Mouse (Mus musculus): ENCODE measurements around the gene Pcx. TPM values are rescaled to one million over a fixed set of nuclear protein-coding genes. Genes with fewer than 3 reads are reported as not detected.

The Pcx gene
- polyA plus RNA-seq, 1 experiment from 2014 or later, result 11.8 TPM

DNA sequence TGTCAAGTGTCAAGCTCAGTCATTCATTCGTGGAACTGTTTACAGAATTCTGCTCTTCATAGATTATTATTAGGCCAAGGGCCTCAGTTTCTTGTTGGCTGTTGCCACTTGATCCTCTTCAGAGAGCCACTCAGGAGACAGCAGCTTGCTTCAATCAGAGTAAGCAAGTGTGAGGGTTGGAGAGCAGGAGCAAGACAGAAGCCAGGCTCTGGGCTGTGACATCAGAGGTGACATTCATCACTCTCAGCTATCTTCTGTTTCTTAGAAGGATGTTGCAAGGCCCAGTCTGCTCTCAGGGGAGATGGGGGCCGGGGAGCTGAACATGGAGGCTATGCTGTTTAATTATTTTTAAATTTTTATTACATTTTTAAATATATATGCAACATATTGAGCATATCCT lies 7.6 kb upstream of the Pcx start:
- 69% methylated on average over 2 of the region's 2 CpGs for WGBS
- no peak for ATAC-seq

DNA sequence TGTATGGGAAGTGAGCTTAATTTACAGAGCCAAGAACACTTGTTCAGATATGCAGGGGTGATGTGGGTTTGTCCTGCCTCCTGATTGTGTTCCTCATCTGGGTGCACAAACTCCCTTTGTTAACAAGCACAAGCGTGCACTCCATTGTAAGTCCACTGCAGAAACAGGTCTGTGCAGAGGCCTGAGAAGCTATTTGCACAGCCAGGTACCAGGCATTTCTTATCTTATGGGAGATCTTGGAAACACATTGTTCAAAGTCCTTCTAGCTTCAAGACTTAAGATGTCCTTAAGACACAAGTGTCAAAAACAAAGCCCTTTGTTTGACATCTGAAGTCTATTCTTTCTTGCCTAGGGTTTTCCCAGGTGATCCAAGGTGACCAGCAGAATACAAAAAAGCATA lies 5.4 kb upstream of the Pcx start:
- no peak overlapping the region for H3K4me2 ChIP-seq (replicated peaks)
- H3K9me3 ChIP-seq, result no peaks in the 10 kb centered on the region
- H3K4me3 ChIP-seq (replicated peaks), result no peak overlapping the region
- H3K27ac ChIP-seq, result no peak overlapping the region
- no peaks in the 10 kb centered on the region for H3K27me3 ChIP-seq (replicated peaks)
- H3K9ac ChIP-seq, result no peak overlapping the region
- H3K4me1 ChIP-seq (replicated peaks), result no peaks in the 10 kb centered on the region
- WGBS, result 100% methylated on average over 1 of the region's 1 CpGs
- ATAC-seq, result no peak
- H3K36me3 ChIP-seq, result no peaks in the 10 kb centered on the region

More for the DNA sequence above, 7.6 kb upstream of the Pcx start:
- Histone ChIP-seq H3K27me3 (replicated peaks) (no peaks in the 10 kb centered on the region), H3K9me3 (no peaks in the 10 kb centered on the region), H3K36me3 (no peaks in the 10 kb centered on the region), H3K27ac (no peak overlapping the region), H3K4me3 (replicated peaks) (no peak overlapping the region), H3K4me1 (replicated peaks) (peaks cover 5% of the 10 kb centered on the region), H3K9ac (no peak overlapping the region), H3K4me2 (replicated peaks) (no peak overlapping the region)

DNA sequence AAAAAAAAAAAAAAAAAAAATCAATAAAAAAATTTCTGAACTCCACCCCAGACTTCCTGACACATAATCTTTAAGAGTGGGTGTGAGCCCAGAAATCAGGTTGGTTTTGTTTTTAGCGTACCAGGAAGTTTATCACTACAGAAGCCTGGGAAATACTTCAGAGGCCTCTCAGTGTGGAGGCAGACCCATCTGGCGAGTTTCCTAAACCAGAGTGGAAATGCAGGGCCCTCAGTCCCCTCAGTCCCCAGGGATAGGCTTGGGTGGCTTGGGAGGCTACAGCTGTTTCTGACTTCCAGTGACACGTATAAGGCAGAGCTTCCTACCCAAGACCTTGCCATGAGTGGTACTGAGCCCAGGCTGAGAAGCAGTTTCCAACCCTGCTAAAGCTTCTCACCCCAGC lies 2.5 kb upstream of the Pcx start:
- Histone ChIP-seq H3K4me2 (replicated peaks) (no peak overlapping the region), H3K27me3 (replicated peaks) (no peaks in the 10 kb centered on the region; the same call in 1 of the 2 replicates), H3K4me3 (replicated peaks) (no peak overlapping the region), H3K9me3 (no peaks in the 10 kb centered on the region), H3K9ac (no peak overlapping the region), H3K4me1 (replicated peaks) (peaks cover 4% of the 10 kb centered on the region; the same call in 1 of the 2 replicates), H3K36me3 (no peaks in the 10 kb centered on the region), H3K27ac (peak overlapping the region; percentile 56; the same call in 1 of the 2 replicates)
- 50% methylated on average over 3 of the region's 3 CpGs for WGBS
- no peak for ATAC-seq

- peak overlapping the region; percentile 75 for H3K4me3 ChIP-seq (replicated peaks)
- H3K9me3 ChIP-seq, result no peaks in the 10 kb centered on the region
- WGBS, result 11% methylated on average over 13 of the region's 13 CpGs
- H3K4me2 ChIP-seq (replicated peaks), result peak overlapping the region; percentile 86
- H3K36me3 ChIP-seq, result no peaks in the 10 kb centered on the region
- H3K9ac ChIP-seq, result peak overlapping the region; percentile 47; the same call in 1 of the 2 replicates
- no peak overlapping the region for H3K27ac ChIP-seq
- no peak for ATAC-seq
- H3K27me3 ChIP-seq (replicated peaks), result no peaks in the 10 kb centered on the region; the same call in 1 of the 2 replicates
- peaks cover 12% of the 10 kb centered on the region; the same call in 1 of the 2 replicates for H3K4me1 ChIP-seq (replicated peaks)
Observed at GRCm38 (mm10) chr19:4511116-4511841, 1.0 kb downstream of the Pcx start.

DNA sequence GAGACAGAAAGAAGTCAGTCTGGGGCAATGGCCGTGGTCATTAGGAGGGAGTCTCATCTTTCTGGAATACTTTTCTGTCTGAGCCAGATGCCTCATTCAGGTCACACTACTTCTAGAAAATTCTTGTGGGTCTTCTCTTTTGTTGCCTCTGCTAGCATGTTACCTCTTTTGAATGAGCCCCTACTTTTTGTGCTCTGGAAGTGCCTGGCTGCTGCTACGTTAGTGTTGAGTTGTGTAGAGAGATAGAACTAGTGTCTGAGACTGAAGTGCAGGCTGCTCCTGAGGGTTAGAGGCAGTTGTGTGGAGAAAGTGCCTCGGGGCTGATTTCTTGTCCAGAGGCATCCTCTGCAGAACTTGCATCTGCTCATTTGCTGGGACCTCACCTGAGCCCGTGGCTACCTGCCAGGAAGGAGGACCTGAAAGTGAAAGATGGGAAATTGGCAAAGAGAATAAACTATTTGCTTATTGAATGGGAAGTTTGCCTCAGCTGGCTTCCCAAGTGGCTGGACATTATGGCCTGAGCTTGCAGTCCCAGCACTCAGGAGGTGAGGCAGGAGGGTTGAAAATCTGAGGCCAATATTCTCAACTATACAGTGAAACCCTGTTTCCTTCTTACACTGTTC lies 3.1 kb downstream of the Pcx start:
- no peaks in the 10 kb centered on the region for H3K36me3 ChIP-seq
- H3K27ac ChIP-seq, result no peak overlapping the region

DNA sequence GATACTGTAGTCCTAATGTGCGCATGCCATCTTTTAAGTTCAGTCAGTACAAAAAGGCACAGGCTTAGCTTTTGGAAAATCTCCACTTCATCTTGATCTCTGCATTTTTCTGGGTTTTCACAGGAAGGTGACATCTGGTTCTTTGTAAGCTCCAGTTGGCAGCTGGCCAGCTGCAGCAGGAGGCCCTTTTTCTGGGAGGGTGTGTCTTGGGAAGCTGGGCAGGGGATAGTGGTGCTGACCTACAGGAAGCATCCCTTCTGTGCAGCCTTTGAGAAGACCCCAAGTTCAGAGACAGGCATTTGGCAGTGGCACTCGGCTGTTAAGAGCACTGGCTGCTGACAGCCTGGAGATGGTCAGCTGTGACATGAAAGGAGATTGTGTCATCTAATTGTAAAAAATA lies 5.5 kb downstream of the Pcx start:
- H3K4me3 ChIP-seq (replicated peaks), result no peak overlapping the region
- H3K36me3 ChIP-seq, result no peaks in the 10 kb centered on the region
- WGBS, result 43% methylated on average over 2 of the region's 2 CpGs
- ATAC-seq, result no peak
- H3K27me3 ChIP-seq (replicated peaks), result no peaks in the 10 kb centered on the region; the same call in 1 of the 2 replicates
- H3K4me2 ChIP-seq (replicated peaks), result no peak overlapping the region
- H3K4me1 ChIP-seq (replicated peaks), result peaks cover 10% of the 10 kb centered on the region; the same call in 1 of the 2 replicates
- no peak overlapping the region for H3K9ac ChIP-seq
- no peak overlapping the region for H3K27ac ChIP-seq
- no peaks in the 10 kb centered on the region for H3K9me3 ChIP-seq

More for the DNA sequence above, 3.1 kb downstream of the Pcx start:
- Histone ChIP-seq H3K27me3 (replicated peaks) (no peaks in the 10 kb centered on the region; the same call in 1 of the 2 replicates), H3K4me3 (replicated peaks) (no peak overlapping the region), H3K4me2 (replicated peaks) (no peak overlapping the region), H3K4me1 (replicated peaks) (peaks cover 12% of the 10 kb centered on the region; the same call in 1 of the 2 replicates), H3K9me3 (no peaks in the 10 kb centered on the region), H3K9ac (no peak overlapping the region)
- WGBS, result 72% methylated on average over 4 of the region's 4 CpGs
- ATAC-seq, result no peak

DNA sequence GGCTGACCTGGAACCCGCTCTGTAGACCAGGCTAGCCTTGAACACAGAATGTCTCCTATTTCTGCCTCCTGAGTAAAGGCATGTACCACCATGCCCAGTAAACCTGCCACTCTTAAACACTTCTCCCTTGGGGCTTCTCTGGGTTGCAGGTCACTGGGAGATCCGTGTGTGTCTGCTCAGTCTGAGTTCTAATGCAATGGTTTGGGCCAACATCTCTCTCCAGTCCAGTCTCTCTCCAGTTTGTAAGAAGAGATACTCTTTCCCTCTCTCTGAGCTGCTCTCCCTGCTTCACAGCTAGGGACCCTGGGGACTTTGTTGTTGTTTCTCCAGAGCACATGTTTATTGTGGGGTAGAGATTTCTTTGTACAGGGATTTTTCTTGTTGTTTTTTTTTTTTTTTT lies 6.0 kb downstream of the Pcx start:
- H3K36me3 ChIP-seq, result no peaks in the 10 kb centered on the region
- H3K9ac ChIP-seq, result no peak overlapping the region
- ATAC-seq, result no peak
- 0 out of 2 replicates have a peak, but pooled peaks cover 8% of the 10 kb centered on the region for H3K4me1 ChIP-seq (replicated peaks)
- no peaks in the 10 kb centered on the region for H3K9me3 ChIP-seq
- H3K4me2 ChIP-seq (replicated peaks), result no peak overlapping the region
- no peak overlapping the region for H3K4me3 ChIP-seq (replicated peaks)
- WGBS, result 64% methylated on average over 2 of the region's 2 CpGs
- H3K27ac ChIP-seq, result no peak overlapping the region
- no peaks in the 10 kb centered on the region; the same call in 1 of the 2 replicates for H3K27me3 ChIP-seq (replicated peaks)

DNA sequence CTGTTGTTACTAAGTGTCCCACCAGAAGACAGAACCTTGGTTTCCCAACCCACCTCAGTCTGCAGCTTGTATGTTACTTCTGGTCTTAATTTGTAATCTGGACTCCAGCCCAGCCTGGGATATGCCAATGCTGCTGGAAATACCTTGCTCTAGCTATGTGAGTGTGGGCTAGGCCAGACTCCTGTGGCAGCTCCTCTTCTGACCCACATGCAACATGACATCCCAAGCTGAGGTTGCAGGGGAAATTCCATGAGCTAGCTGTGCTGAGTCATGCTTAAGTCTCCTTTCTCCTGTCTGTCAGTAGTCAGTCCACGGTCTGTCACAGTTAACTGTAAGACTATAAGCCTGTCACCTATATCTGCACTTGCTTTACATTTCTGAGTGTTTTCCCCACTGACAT lies 7.2 kb downstream of the Pcx start:
- H3K4me3 ChIP-seq (replicated peaks), result no peak overlapping the region
- H3K4me2 ChIP-seq (replicated peaks), result no peak overlapping the region
- H3K9me3 ChIP-seq, result no peaks in the 10 kb centered on the region
- 0 out of 2 replicates have a peak, but pooled peaks cover 8% of the 10 kb centered on the region for H3K4me1 ChIP-seq (replicated peaks)
- 66% methylated on average over 1 of the region's 1 CpGs for WGBS
- no peaks in the 10 kb centered on the region for H3K27me3 ChIP-seq (replicated peaks)
- ATAC-seq, result no peak
- no peak overlapping the region for H3K27ac ChIP-seq
- no peak overlapping the region for H3K9ac ChIP-seq
- H3K36me3 ChIP-seq, result no peaks in the 10 kb centered on the region

GRCm38 (mm10) chr19:4521426-4522050 lies 11.3 kb downstream of the Pcx start:
- H3K9me3 ChIP-seq, result no peaks in the 10 kb centered on the region
- H3K27ac ChIP-seq, result no peak overlapping the region
- H3K9ac ChIP-seq, result no peak overlapping the region
- no peaks in the 10 kb centered on the region for H3K27me3 ChIP-seq (replicated peaks)
- H3K36me3 ChIP-seq, result no peaks in the 10 kb centered on the region
- ATAC-seq, result no peak
- 86% methylated on average over 3 of the region's 3 CpGs for WGBS
- no peak overlapping the region for H3K4me2 ChIP-seq (replicated peaks)
- H3K4me1 ChIP-seq (replicated peaks), result no peaks in the 10 kb centered on the region
- no peak overlapping the region for H3K4me3 ChIP-seq (replicated peaks)

GRCm38 (mm10) chr19:4534646-4535045 lies 24.4 kb downstream of the Pcx start:
- H3K27ac ChIP-seq, result no peak overlapping the region
- H3K9ac ChIP-seq, result no peak overlapping the region
- no peak for ATAC-seq
- WGBS, result 81% methylated on average over 2 of the region's 2 CpGs
- H3K4me2 ChIP-seq (replicated peaks), result no peak overlapping the region
- no peaks in the 10 kb centered on the region for H3K27me3 ChIP-seq (replicated peaks)
- H3K4me3 ChIP-seq (replicated peaks), result no peak overlapping the region
- H3K36me3 ChIP-seq, result no peaks in the 10 kb centered on the region
- H3K9me3 ChIP-seq, result no peaks in the 10 kb centered on the region
- no peaks in the 10 kb centered on the region for H3K4me1 ChIP-seq (replicated peaks)

- ATAC-seq, result no peak
- Histone ChIP-seq H3K4me2 (replicated peaks) (no peak overlapping the region), H3K27me3 (replicated peaks) (no peaks in the 10 kb centered on the region)
Observed at GRCm38 (mm10) chr19:4535922-4536321, 25.6 kb downstream of the Pcx start.

GRCm38 (mm10) chr19:4536606-4537005 lies 26.3 kb downstream of the Pcx start:
- 76% methylated on average over 3 of the region's 3 CpGs for WGBS
- no peaks in the 10 kb centered on the region for H3K36me3 ChIP-seq
- no peaks in the 10 kb centered on the region for H3K27me3 ChIP-seq (replicated peaks)

More at GRCm38 (mm10) chr19:4535922-4536321, 25.6 kb downstream of the Pcx start:
- Histone ChIP-seq H3K36me3 (no peaks in the 10 kb centered on the region), H3K4me3 (replicated peaks) (no peak overlapping the region), H3K4me1 (replicated peaks) (no peaks in the 10 kb centered on the region), H3K9me3 (no peaks in the 10 kb centered on the region), H3K9ac (no peak overlapping the region), H3K27ac (no peak overlapping the region)

More at GRCm38 (mm10) chr19:4536606-4537005, 26.3 kb downstream of the Pcx start:
- H3K4me1 ChIP-seq (replicated peaks), result no peaks in the 10 kb centered on the region
- H3K4me2 ChIP-seq (replicated peaks), result no peak overlapping the region
- H3K27ac ChIP-seq, result no peak overlapping the region
- ATAC-seq, result no peak
- no peak overlapping the region for H3K4me3 ChIP-seq (replicated peaks)
- no peaks in the 10 kb centered on the region for H3K9me3 ChIP-seq
- no peak overlapping the region for H3K9ac ChIP-seq
